Comparison of ENCODE assay signal across 21 mouse cellular contexts in the genomic region with DNA sequence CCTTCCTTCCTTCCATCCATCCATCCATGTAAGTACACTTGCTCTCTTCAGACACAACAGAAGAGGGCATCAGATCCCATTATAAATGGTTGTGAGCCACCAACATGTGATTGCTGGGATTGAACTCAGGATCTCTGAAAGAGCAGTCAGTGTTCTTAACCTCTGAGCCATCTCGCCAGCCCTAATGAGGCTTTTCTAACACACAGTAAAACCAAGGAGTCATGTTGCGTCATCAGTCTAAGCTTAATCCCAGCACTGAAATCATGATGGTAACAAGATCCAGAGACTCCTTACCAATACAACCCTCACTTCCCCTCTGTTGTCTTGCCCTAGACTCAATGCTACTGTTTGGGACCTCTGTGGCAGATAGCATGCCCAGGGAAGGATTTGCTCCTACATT. TPM values are rescaled to one million over a fixed set of nuclear protein-coding genes. Genes with fewer than 3 reads are reported as not detected.
DNase-seq lines count a peak whose midpoint lies in the region; ATAC-seq and TF ChIP-seq lines count a peak whose summit lies in the region.
"Had no signal": no experiment of that assay in that cellular context is flagged by ENCODE, and none has a peak within 500 bp of the region (broad histone marks: within the 10 kb centered on the region; RNA-seq: fewer than 3 reads in every experiment).

No protein-coding gene starts in this region.

- 86% methylated on average over 2 of the region's 2 CpGs for WGBS in heart, embryonic 16.5 days
- WGBS in heart, embryonic 11.5 days (ENCODE audit: insufficient replicate concordance), result 93% methylated on average over 2 of the region's 2 CpGs
- WGBS in lung, embryonic 16.5 days, result 89% methylated on average over 2 of the region's 2 CpGs
- 90% methylated on average over 2 of the region's 2 CpGs for WGBS in lung, postnatal 0 days

- no peak overlapping the region for H3K9ac ChIP-seq in heart, embryonic 16.5 days (ENCODE audit: low read length)
- no peak overlapping the region for H3K9ac ChIP-seq in heart, embryonic 11.5 days (ENCODE audit: low read depth, low read length)
- H3K9ac ChIP-seq in lung, embryonic 16.5 days (ENCODE audit: low read length), result no peak overlapping the region
- H3K9ac ChIP-seq in lung, postnatal 0 days (replicated peaks; ENCODE audit: low read depth), result no peak overlapping the region
- H3K9ac ChIP-seq: forebrain, embryonic 13.5 days; hindbrain, embryonic 14.5 days; intestine, embryonic 15.5 days; limb, embryonic 15.5 days had no signal

- peaks cover 10% of the 10 kb centered on the region; the same call in 1 of the 2 replicates for H3K36me3 ChIP-seq in heart, embryonic 16.5 days (ENCODE audit: control insufficient read depth, insufficient read depth)
- H3K36me3 ChIP-seq in heart, embryonic 11.5 days (ENCODE audit: control insufficient read depth, insufficient read depth, low read length), result peaks cover 10% of the 10 kb centered on the region
- peaks cover 13% of the 10 kb centered on the region for H3K36me3 ChIP-seq in lung, embryonic 16.5 days (ENCODE audit: control insufficient read depth, insufficient read depth, low read length)
- peaks cover 27% of the 10 kb centered on the region; the same call in 1 of the 2 replicates for H3K36me3 ChIP-seq in lung, postnatal 0 days (ENCODE audit: insufficient read depth, low read length)

- no peak overlapping the region for H3K4me3 ChIP-seq in heart, embryonic 16.5 days (ENCODE audit: low read length)
- no peak overlapping the region for H3K4me3 ChIP-seq in heart, embryonic 11.5 days (ENCODE audit: low read depth, low read length)
- H3K4me3 ChIP-seq in lung, embryonic 16.5 days (ENCODE audit: low read length), result no peak overlapping the region
- H3K4me3 ChIP-seq in lung, postnatal 0 days (ENCODE audit: low read depth, low read length), result no peak overlapping the region
- no peak overlapping the region for H3K4me3 ChIP-seq in brown adipose tissue, adult 24 weeks (ENCODE audit: insufficient read depth, low read depth, low read length)
- H3K4me3 ChIP-seq: forebrain, embryonic 13.5 days; intestine, embryonic 15.5 days; limb, embryonic 15.5 days; midbrain, embryonic 10.5 days had no signal

- TF ChIP-seq CTCF in lung, postnatal 0 days (IDR thresholded peaks at IDR 0.05), result no peak

- peak overlapping the region; percentile 20; the same call in 1 of the 2 replicates for H3K27ac ChIP-seq in heart, embryonic 16.5 days (ENCODE audit: low read length)
- no peak overlapping the region for H3K27ac ChIP-seq in heart, embryonic 11.5 days (ENCODE audit: low read depth, low read length)
- peak overlapping the region; percentile 37 for H3K27ac ChIP-seq in lung, embryonic 16.5 days (ENCODE audit: low read length)
- no peak overlapping the region; the same call in 1 of the 2 replicates for H3K27ac ChIP-seq in lung, postnatal 0 days (ENCODE audit: low read length)
- H3K27ac ChIP-seq in brown adipose tissue, adult 24 weeks (replicated peaks; ENCODE audit: low read depth, low read length), result peak overlapping the region; percentile 73
- H3K27ac ChIP-seq: forebrain, embryonic 13.5 days; intestine, embryonic 15.5 days had no signal

- no peak for TF ChIP-seq EP300 in lung, postnatal 0 days (IDR thresholded peaks at IDR 0.05)

- no peaks in the 10 kb centered on the region for H3K9me3 ChIP-seq in heart, embryonic 16.5 days (replicated peaks; ENCODE audit: control insufficient read depth, low read length)
- H3K9me3 ChIP-seq in heart, embryonic 11.5 days (replicated peaks; ENCODE audit: control insufficient read depth, low read length), result no peaks in the 10 kb centered on the region
- H3K9me3 ChIP-seq in lung, embryonic 16.5 days (ENCODE audit: control insufficient read depth, low read length), result no peaks in the 10 kb centered on the region
- H3K9me3 ChIP-seq in lung, postnatal 0 days (ENCODE audit: low read length), result no peaks in the 10 kb centered on the region
- H3K9me3 ChIP-seq: forebrain, embryonic 13.5 days; intestine, embryonic 15.5 days; limb, embryonic 15.5 days; midbrain, embryonic 10.5 days had no signal

- DNase-seq in lung, postnatal 0 days (ENCODE audit: low spot score), result no peak
- no peak for DNase-seq in left cerebral cortex, adult 8-10 months (ENCODE audit: low spot score in 2 of 2)
- no peak for DNase-seq in kidney, adult 18-20 months
- DNase-seq: adrenal gland, postnatal 14 days; cerebellum, adult 11-12 months; cerebellum, postnatal 25 days; gastrocnemius, postnatal 10 days; heart, postnatal 14 days; lung, postnatal 36 days; right cerebral cortex, postnatal 14 days had no signal

- peaks cover 13% of the 10 kb centered on the region; the same call in 1 of the 2 replicates for H3K4me1 ChIP-seq in heart, embryonic 16.5 days (ENCODE audit: control insufficient read depth, insufficient read depth, low read length)
- H3K4me1 ChIP-seq in heart, embryonic 11.5 days (ENCODE audit: control insufficient read depth, insufficient read depth, low read length), result 0 out of 2 replicates have a peak, but pooled peaks cover 10% of the 10 kb centered on the region
- H3K4me1 ChIP-seq in lung, embryonic 16.5 days (replicated peaks; ENCODE audit: control insufficient read depth, insufficient read depth, low read length), result peaks cover 22% of the 10 kb centered on the region
- no peaks in the 10 kb centered on the region; the same call in 1 of the 2 replicates for H3K4me1 ChIP-seq in lung, postnatal 0 days (ENCODE audit: insufficient read depth, low read depth, low read length)
- peaks cover 56% of the 10 kb centered on the region for H3K4me1 ChIP-seq in brown adipose tissue, adult 24 weeks (ENCODE audit: control insufficient read depth, insufficient read depth, insufficient read length, low read length)
- H3K4me1 ChIP-seq: intestine, embryonic 15.5 days; midbrain, embryonic 10.5 days had no signal

- no peaks in the 10 kb centered on the region for H3K27me3 ChIP-seq in heart, embryonic 16.5 days (ENCODE audit: control insufficient read depth, insufficient read depth, low read length)
- no peaks in the 10 kb centered on the region for H3K27me3 ChIP-seq in heart, embryonic 11.5 days (ENCODE audit: control insufficient read depth, insufficient read depth, low read length)
- H3K27me3 ChIP-seq in lung, embryonic 16.5 days (ENCODE audit: control insufficient read depth, insufficient read depth, low read depth, low read length), result no peaks in the 10 kb centered on the region
- no peaks in the 10 kb centered on the region for H3K27me3 ChIP-seq in lung, postnatal 0 days (replicated peaks; ENCODE audit: insufficient read depth, low read length)
- H3K27me3 ChIP-seq: forebrain, embryonic 13.5 days; intestine, embryonic 15.5 days; limb, embryonic 15.5 days had no signal

- no peak for ATAC-seq in heart, embryonic 16.5 days (replicated peaks; ENCODE audit: extremely low read depth, insufficient read depth, low FRiP score)
- no peak for ATAC-seq in heart, embryonic 11.5 days (replicated peaks; ENCODE audit: insufficient number of reproducible peaks, low FRiP score, low TSS enrichment)
- no peak for ATAC-seq in lung, embryonic 16.5 days (ENCODE audit: low read depth)
- no peak for ATAC-seq in lung, postnatal 0 days
- ATAC-seq: activated CD4-positive, CD25-positive, alpha-beta regulatory T cell, adult 4 months; forebrain, embryonic 13.5 days; intestine, embryonic 15.5 days had no signal

- no peak overlapping the region for H3K4me2 ChIP-seq in heart, embryonic 16.5 days (ENCODE audit: low read depth, low read length)
- H3K4me2 ChIP-seq in heart, embryonic 11.5 days, result no peak overlapping the region
- no peak overlapping the region for H3K4me2 ChIP-seq in lung, embryonic 16.5 days (ENCODE audit: low read depth, low read length)
- no peak overlapping the region for H3K4me2 ChIP-seq in lung, postnatal 0 days (replicated peaks; ENCODE audit: low read depth, low read length)
- H3K4me2 ChIP-seq: forebrain, embryonic 13.5 days; hindbrain, embryonic 14.5 days; intestine, embryonic 15.5 days; limb, embryonic 15.5 days had no signal

RNA-seq across cellular contexts. Expression of a gene that starts 27.2 kb away (rescaled TPM):
- polyA plus RNA-seq in heart, embryonic 16.5 days (2015; fragmentation: Nextera tagmentation; extraction: Ambion mirVana), result 71.3 and 74.1 TPM in 2 replicates
- 88.2 and 106 TPM in 2 replicates for polyA plus RNA-seq in heart, embryonic 11.5 days (2014; fragmentation: Nextera tagmentation; extraction: Ambion mirVana)
- polyA plus RNA-seq in lung, embryonic 16.5 days (2015; fragmentation: Nextera tagmentation; extraction: Ambion mirVana), result 126 and 134 TPM in 2 replicates
- 108 and 110 TPM in 2 replicates for polyA plus RNA-seq in lung, postnatal 0 days (2015; fragmentation: Nextera tagmentation; extraction: Ambion mirVana)
- 113 and 190 TPM in 2 replicates for polyA plus RNA-seq in brown adipose tissue, adult 24 weeks (2012; ENCODE audit: insufficient read depth, insufficient read length, missing spikeins)
- total RNA-seq in left cerebral cortex, adult 8-10 months (2022), result 100 to 1,000 TPM; 143 to 153 (median 150) TPM

RNA-seq across cellular contexts. Expression of a gene that starts 38.3 kb away (rescaled TPM):
- 0.03 TPM in 1 of 2 replicates, not detected in the other for polyA plus RNA-seq in heart, embryonic 16.5 days (2015; fragmentation: Nextera tagmentation; extraction: Ambion mirVana)
- polyA plus RNA-seq in heart, embryonic 11.5 days (2014; fragmentation: Nextera tagmentation; extraction: Ambion mirVana), result 0.03 and 0.04 TPM in 2 replicates
- 0.03 and 0.13 TPM in 2 replicates for polyA plus RNA-seq in lung, embryonic 16.5 days (2015; fragmentation: Nextera tagmentation; extraction: Ambion mirVana)
- polyA plus RNA-seq in lung, postnatal 0 days (2015; fragmentation: Nextera tagmentation; extraction: Ambion mirVana), result 0.04 TPM in 2 replicates
- polyA plus RNA-seq in brown adipose tissue, adult 24 weeks (2012; ENCODE audit: insufficient read depth, insufficient read length, missing spikeins), result 0.38 TPM in 1 of 2 replicates, not detected in the other
- 10 to 100 TPM; 19.9 to 22.3 (median 20.7) TPM for total RNA-seq in left cerebral cortex, adult 8-10 months (2022)
- polyA plus RNA-seq: activated CD4-positive, CD25-positive, alpha-beta regulatory T cell, adult 4 months; kidney, embryonic 16.5 days had no signal

Comparison
In these comparisons a context has a peak if more than half of its experiments do, and no peak if none do; other contexts are left out.
1. H3K27ac ChIP-seq: peak in heart, embryonic 16.5 days (single experiment), lung, embryonic 16.5 days (single experiment) and brown adipose tissue, adult 24 weeks (single experiment); none in heart, embryonic 11.5 days (single experiment) and lung, postnatal 0 days (single experiment).